Mouse (Mus musculus): ENCODE results near the gene Eya2.

DNA sequence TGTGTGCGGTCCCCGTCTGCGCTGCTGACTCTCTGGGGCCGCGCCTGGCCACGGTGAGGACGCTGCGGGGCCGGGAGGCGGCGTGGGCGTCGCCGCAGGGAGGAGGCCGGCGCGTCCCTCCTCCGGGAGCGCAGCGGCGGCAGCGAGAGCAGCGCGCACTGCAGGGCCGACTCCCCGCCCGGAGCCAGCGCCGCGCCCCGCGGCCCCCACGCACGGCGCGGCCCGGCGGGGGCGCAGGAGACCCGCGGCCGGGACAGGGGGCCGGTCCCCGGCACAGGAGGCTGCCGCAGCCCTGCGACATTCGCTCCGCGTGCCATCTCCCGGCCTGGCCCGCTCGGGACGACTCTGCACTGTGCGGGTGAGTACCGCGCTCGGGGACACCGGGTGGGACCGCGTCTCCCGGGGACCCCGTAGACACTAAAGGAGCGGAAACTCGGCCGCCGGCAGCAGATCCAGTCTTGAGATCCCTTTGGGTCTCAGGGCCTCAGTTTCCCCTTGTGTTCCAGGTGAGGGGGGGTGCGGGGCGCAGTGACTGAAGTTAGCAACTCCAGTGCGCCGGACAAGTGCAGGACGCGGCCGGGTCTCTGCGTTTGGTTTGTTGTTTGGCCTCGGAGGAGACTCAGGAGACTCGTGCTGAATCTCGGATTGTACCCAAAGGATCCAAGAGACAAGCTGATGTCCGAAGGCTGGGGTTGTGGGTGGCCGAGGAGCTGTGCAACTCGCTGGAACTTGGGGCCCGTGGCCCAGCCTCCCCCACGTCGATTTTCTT lies at the start of gene Eya2:
- TF ChIP-seq POLR2A (IDR thresholded peaks at IDR 0.05; ENCODE audit: extremely low read depth, insufficient read depth, low read length), result no peak
- TF ChIP-seq CTCF (IDR thresholded peaks at IDR 0.05; ENCODE audit: low read depth, low read length), result no peak

Data from liver, adult 2 months (tissue).